Mouse (Mus musculus): Measurements from ENCODE around the gene Cc2d1a.
A peak's percentile ranks its signal among the peaks of the same experiment; 100 is the strongest.

Cc2d1a gene

DNA sequence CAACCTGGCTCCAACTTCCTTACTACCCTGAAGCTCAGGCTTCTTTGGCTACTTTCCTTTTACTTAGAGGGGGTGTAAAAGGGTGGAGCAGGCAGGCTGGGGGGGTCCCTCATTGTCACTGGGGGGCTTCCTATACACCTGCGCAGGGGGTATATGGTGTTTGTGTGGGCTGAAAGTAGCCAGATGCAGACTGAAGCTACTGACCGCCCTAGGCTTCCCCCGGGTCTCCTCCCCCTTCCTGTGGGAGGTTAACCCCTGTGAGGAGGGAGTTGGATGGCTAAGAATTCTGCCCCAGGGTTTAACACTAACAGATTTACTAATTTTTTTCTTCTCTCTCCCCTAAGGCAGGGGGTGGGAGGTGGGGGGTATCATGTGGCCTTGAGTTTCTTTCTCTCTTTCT lies 28.8 kb upstream of the Cc2d1a start:
- DNase-seq, result no peak

DNA sequence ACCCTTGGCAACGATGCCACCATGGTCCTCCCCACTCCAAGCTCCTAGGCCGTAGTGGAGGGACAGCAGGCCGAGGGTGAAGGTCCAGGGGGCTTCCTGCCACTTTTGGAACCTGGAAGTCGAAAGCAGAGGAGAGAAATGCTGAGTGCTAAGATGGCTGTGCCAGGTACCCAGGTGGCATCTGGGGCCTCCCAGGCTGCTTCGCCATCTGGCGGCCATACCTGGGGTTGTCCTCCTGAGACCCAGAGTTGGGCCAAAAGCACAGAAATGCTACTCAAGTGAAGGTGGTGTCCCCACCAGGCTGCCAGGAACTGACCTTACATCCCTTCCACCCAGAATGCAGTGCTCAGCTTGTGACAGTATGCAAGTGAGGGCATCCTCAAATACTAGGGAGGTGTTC lies 26.1 kb upstream of the Cc2d1a start:
- peak; percentile 82 to 84 for DNase-seq

DNA sequence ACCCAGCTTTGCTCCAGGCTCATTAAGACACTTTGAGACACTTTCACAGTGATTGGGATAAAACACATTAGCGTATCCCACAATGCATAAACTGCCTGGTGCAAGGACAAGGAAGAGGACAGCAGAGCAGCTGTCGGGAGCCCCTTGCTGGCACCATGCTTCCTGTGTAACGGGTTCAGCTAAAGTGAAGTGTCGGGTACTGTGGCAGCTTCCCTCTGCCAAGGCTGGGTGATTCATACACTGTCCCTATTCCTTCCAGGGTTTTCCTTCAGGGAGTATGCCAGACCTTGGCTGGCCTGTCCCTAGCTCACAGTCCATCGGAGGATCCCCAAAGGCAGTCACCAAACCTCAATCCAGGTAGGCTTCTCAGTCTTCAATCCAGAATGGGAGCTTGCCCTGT lies 22.4 kb upstream of the Cc2d1a start:
- no peak for DNase-seq

DNA sequence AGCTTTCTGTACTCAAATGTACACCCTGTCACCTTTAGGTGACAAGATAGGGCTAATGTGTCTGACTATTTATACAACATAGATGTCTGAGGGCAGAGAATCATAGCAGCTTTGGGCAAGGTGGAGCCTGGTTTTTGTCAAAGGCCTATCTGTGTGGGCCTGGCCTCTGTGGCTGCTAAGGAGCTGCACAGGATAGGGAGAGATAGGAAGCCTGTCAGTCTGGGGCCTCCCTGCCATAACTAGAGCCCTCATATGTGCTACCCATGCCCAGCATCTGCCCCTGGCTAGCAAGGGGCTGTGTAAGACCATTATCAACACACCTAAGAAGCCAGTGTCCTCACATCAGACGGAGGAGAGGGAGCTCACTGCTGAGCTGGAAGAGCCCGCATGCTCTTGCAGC lies 20.0 kb upstream of the Cc2d1a start:
- no peak for DNase-seq

DNA sequence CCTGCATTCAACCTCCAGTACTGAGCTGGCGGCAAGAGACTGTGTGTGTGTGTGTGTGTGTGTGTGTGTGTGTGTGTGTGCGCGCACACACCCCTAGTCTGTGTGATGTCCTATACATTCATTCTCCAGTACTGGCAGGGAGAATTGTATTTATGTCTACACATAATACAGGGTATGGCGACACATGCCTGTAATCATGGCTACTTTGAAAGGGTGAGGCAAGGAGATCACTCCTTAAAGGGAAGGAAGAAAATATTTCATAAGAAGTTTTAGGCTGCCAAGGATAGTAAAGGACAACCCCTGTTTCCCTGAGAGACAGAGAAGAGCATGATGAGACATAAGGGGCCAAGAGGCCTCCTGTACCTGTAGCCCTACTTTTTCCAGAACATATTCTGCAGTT lies 9.9 kb upstream of the Cc2d1a start:
- DNase-seq, result no peak

DNA sequence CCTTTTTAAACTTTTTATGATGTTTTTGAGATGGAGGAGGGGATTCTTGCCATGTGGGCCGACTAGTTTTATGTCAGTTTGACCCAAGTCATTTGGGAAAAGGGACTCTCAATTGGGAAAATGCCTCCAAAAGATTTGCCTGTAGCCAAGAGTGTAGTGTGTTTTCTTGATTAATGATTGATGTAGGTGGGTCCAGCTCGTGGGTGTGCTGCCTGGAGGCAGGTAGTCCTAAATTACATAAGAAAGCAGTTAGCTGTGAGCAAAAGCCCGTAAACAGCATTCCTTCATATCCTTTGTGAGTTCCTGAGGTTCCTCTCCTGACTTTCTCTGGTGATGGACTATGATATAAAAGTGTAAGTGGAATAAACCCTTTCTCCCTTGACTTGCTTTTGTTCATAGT lies 1.4 kb upstream of the Cc2d1a start:
- DNase-seq, result no peak

DNA sequence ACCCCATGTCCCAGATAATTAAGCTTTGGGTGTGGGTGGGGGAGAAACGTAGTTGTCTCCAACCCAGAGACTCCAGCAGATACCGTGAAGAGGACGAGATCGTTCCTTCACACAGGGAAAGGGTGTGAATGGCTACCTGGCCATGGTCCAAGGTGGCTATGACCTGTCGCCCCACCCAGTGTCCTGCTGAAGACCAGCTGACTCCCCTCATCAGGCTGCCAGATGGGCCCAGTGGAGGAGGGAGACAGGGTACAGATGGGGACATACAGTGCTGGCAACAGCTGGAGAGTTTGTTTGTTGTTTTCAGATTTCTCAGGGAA lies 755 bp upstream of the Cc2d1a start:
- peak; percentile 32 to 39 for DNase-seq

DNA sequence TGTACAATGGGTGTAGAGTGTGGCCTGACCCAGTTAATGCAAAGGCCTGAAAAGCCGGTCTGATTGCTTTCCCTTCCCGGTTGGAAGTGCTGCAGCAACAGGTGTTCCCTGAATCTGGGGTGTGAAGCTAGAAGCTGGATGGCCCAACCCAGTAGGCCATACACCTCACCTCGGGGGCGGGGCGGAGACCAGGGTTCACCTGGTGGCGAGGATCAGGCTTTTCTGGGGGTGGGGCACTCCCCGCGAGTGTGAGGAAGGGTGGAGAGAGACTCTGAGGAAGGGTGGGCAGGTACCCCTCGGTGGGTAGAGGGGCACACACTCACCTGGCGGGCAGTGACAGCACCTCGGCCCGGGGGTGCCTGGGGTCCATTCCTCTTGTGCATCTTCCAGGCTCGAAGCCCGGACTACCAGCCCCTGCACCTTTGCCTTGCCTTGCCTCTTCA lies 391 bp downstream of the Cc2d1a start:
- peak in 1 of 2 experiments; percentile 62 for DNase-seq

DNA sequence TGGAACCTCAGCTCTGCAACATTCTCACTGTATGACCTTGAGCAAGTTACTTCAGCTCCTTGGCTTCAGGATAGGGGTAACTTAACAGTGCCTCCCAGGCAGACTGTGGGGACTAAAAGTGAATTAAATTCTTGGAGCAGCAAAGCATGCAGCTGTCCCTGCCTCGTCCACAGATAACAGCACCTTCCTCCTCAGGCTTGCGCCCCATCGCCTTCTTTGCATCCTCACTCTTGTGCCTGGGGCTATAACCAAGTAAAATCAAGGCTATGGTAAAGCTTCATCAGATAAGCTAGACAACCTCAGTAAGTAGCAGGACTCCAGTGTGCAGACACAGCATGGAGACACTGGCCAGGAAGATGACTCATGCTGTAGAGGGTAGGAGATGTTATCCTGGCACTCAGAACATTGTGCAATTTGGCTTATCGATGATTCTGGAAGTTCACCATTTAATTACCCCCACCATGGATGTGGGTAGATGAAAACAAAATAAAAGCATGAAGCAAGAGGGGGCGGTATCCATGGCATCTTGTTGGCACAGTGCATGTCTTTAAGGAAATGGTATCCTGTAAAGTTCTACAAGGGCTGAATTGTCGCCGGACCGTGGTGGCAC lies 3.0 kb downstream of the Cc2d1a start:
- no peak for DNase-seq

DNA sequence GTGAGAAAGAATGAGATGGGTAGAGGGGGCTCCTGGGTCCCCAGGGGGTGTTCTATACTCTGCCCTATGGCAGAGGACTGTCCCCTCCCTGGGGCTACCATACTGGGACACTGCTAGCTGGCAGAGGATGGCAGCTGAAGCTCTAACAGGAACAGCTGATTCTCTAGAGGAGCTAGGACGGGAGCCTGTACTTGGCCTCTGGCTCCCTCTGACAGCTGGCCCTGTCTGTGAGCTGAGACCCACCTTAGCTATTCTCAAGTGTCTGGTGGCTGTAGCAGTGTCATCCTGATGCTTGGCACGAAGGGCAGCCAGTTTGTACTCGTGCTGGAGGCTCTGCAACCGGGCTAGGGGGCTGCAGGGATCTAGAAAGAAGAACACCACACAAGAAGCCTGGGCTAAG lies 6.9 kb downstream of the Cc2d1a start:
- DNase-seq, result no peak

DNA sequence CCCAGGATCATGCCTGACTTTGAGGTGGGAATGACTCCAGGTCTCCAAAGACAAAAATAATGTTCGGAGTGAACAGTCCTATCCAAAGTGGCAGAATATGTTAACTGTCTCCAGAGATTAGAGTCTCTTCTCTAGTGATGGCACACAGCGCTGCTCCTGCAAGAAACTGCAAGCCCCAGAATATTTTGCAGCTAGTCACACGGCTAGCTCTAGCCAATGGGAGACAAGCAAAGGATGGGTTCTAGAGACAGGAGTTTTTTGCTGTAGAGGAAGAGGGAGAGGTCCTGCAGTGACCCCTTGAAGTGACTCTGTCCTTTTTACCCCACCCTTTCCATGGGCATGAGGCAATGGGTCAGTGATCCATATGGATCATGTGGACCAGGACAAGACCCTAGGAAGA lies 9.9 kb downstream of the Cc2d1a start:
- DNase-seq, result no peak

DNA sequence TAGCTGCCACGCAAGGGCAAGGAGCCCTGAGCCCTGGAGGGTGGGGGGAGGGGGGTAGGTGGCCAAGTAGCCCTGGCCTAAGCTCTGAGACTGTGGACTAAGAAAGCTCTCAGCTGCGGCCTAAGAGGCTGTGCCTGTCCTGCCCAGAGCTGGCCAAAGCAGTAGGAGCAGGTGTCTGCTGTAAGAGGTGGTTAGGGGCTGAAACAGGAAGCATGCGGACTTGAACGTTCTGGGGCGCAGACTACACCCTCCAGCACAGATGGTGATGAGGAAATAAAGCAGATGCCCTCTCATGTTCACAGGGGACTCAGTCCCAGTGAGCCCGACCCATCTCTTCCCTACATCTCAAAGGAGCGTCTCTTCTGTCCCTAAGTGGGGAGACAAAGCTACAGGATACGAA lies 15.5 kb downstream of the Cc2d1a start:
- no peak for DNase-seq

DNA sequence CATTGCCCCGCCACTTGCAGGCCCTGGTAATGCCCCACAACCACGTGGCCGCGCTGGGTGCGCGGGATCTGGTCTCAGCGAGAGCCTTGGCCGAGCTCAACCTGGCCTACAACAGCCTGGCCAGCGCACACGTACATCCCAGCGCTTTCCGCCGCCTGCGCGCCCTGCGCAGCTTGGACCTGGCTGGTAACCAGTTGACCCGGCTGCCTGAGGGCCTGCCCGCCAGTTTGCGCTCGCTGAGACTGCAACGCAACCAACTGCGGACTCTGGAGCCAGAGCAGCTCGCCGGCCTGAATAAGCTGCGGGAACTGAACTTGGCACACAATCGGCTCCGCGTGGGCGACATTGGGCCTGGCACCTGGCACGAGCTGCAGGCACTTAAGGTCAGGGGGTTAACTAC lies 16.9 kb downstream of the Cc2d1a start:
- peak; percentile 78 to 80 for DNase-seq

DNA sequence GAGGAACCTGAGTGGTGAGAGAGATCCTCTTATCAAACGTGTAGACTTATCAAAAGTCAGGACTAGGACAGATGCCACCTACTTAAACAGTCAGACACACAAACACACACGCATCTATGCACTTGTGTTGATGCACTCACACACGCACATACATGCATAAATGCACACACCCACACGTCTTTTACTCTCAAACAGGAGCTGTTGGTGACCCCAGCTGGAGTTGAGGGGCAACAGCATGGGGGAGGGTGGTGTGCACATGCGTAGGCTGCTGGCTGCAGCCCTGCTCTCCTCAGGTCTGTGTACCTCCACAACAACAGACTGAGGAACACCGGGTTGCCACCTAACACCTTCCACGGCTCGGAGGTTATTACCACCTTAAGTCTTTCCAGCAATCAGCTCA lies 19.5 kb downstream of the Cc2d1a start:
- DNase-seq, result no peak

DNA sequence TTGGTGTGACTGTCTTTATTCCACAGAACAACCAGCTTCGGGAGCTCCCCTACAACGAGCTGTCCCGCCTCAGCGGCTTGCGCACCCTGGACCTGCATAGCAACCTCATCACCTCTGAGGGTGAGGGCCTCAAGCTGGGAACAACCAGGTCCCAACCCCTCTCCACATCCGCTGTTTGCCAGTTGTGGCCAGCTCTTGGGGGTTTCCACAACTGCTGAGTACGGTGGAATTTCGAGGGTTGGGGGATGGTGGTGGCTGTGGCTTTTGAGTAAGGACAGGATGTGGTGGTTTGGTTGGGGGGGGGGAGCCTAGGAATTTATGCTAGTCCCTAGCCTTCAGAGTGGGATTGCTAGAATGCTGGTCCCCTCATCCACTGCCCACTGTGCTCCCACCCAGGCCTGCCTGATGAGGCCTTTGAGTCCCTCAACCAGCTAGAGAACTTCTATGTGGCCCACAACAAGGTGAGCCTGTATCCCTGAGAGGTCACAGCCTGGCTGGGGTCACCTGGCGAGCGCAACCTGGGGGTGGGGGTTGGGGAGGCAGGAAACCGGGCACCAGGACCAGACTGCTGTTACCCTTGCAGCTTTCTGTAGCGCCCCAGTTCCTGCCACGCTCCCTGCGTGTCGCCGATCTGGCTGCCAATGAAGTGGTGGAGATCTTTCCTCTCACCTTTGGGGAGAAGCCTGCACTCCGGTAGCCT lies 20.4 kb downstream of the Cc2d1a start:
- DNase-seq, result no peak

DNA sequence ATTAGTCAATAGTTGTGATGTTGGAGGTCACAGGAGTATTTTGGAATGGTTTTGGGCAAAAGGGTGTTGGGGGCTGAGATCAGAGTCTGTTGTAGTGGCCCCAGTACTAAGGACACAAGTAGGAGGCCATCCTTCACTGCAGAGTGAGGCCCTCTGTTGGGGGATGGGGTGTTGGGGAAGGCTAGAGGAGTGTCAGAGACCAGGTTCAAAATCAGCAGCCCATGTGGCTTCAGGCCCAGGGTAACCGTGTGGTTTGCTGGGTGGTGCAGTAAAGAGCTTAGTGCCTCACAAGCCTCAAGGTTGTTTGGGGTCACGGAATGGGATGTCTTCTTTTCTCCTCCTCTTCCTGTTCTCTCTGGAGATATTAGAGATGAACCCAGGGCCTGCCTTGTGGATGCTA lies 21.0 kb downstream of the Cc2d1a start:
- no peak for DNase-seq

DNA sequence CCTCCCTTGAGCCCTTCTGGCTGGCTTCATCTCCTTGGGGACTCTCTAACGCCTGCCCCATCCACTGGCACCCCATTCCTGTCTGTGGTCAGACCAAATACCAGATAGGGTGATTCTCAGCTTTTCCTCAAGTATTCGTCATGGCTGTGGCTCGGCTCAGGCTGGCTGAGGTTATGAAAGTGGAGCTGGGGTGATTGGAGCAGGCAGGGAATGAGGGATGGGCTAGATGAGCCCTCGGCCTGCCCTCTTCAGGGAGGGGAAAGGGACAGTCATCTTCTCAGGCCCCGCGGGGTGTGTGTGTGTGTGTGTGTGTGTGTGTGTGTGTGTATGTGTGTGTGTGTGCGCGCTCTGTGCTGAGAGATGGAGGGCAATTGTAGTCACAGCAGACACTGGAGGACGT lies 22.1 kb downstream of the Cc2d1a start, which contains the start of gene Podnl1:
Gene Podnl1 (plus strand): TSS at position 334 of the 400 bp plus-strand sequence.
- no peak for DNase-seq

DNA sequence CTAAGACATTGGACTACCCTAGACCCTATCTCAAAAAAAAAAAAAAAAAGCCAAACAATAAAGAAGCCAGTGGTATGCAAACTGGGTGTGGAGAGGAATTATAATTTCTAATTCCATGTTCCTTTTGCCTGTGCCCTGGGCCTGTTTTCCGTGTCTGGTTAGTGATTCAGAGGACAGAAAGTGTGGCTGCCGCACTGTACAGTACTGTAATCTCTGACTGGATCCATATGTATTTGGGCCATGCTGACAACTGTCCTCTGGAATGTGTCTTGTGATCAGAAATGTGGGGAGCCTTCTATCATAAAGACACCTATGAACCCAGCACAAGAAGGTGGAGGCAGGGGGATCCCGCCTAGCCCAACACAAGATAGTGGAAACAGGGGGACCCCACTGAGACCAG lies 25.6 kb downstream of the Cc2d1a start:
- no peak for DNase-seq

DNA sequence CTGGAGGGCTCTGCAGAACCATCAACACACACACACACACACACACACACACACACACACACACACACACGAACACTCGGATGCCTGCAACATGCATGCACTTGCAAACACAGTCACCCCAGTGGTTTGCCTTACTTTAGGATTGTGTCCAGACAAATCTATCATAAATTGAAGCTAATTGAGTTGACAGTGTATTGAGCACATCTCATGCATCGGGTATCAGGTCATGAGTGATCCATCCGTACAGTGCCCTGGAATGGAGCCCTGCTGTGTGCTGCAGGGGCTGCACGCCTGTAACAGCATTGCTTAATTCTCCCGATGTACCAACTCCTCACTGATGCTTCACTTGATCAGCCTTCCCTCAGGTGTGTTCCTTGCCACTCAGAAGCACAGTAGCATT lies 32.1 kb downstream of the Cc2d1a start:
- no peak for DNase-seq

DNA sequence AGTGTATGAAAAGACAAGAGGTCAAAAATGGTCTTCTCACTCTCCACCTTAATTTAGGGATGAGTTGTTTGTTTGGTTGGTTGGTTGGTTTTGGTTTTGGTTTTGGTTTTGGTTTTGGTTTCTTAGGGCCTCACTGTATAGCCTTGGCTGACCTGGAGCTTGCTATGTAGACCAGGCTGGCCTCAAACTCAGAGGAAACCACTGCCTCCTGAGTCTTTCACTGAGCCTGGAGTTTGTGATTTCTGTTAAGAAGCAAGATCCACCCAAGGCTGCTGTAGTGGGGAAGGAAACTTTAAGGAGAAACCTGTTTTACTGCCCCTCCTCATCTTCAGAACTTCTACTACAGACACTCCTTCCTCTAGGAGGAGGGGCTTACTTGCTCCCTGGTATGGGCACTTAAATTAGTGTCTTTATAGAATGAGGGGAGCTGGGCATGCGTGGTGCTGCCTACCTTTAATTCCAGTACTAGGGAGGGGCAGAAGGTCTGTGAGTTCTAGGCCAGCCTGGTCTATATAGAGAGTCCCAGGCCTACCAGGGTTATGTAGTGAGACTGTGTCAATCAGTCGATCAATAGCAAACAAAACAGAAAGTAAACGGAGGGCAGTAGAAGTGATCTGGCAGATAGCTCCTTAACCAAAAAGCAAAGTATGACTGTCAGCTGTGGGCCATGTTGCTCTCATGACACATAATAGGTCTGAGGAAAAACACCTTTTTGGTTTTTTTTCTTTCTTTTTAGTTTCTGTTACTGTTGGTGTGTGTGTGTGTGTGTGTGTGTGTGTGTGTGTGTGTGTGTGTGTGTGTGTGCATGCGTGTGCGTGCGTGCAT lies 41.3 kb downstream of the Cc2d1a start:
- DNase-seq, result no peak

DNA sequence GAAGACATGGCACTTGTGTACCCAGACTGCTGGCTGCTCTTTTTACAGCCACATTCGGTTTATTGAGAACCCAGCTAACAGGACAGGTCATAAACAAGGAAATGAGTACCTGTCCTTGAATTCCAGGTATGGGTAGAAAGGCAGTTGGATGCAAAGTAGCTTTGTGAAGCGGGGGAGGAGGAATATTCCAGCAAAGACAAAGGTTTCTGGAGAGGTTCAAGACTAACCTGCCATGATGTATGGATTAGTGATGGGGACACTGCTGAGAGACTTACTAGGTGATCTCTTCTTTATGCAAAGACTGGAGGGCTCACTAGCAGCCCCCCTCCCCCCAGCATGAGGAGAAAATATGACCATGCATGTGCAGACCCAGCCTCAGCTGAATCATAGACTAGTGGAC lies 42.1 kb downstream of the Cc2d1a start:
- peak in 1 of 2 experiments; percentile 12 for DNase-seq

DNA sequence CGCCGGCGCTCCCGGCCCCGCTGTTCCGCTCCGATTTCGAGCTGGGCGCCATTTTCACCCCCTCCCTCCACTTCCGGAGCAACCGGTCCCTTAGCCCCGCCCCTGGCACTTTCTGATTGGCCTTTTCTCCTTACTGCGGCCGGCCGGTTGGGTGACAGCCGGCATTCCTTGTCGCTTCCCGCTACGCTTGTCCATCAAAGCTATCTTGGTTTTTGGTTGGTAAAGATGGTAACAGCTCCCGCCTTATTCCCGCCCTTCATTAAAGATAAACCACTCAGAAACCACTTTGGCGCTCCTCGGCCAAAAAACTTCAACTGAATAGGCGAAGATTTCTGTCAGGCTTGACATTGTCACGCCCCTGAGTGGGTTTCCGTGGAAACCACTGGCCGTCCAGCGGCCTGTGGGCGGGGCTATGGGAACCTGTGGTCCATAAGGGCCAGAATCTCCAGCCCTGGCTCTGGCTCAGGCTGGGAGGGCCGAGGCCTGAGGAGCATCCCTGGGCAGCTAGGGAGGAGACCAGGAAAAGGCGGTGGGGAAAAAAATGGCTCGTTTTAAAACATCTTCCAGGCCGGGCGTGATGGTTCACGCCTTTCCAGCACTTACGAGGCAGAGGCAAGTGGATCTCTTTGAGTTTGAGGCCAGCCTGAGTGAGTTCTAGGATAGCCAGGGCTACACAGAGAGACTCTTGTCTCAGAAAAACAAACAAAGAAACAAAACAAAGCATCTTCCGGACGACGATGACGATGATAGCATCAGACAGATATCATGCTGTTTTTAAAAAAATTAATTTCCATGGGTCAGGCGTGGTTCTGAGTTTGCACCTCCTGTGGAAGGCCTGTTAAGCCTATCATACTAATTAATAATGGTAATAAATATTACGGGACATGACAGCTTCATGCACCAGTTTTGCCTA lies 42.8 kb downstream of the Cc2d1a start, which contains the start of gene Dcaf15:
Gene Dcaf15 (minus strand): TSS at position 72 of the 913 bp plus-strand sequence.
- DNase-seq, result peak; percentile 98 to 100

DNA sequence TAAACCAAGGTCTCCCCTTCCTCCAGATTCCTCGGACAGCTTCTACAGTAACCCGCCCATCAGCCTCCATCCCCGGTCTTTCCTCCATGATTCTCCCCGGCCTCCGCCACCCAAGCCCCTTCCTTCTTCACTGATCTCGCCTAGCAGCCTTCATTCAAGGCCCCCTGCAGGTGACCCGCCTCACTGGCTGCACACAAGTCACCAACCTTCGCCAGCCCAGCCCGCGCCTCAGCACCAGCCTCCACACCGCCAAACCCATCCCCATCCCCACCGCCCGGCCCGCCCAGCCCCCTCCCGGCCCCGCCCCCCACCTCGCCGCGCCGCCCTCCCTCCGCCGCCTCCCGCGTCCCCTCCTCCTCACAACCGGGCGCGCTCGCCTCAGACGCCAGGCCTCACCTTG lies 43.5 kb downstream of the Cc2d1a start:
- peak in 1 of 2 experiments; percentile 65 for DNase-seq

Measured in cerebellum, adult 18-20 months (tissue).